Mouse (Mus musculus) lung, postnatal 25 days (tissue): ENCODE results near the gene Il1rn.

Source experiments
- DNase-seq: peaks from one replicate; pipeline ENCODE4 v3.0.0; 2022; ENCODE audit warnings: low spot score

Gene Il1rn

GRCm38 (mm10) chr2:24382456-24383230, 46.0 kb downstream of the Il1rn start:
- DNase-seq: no peak

GRCm38 (mm10) chr2:24383636-24384035, 47.0 kb downstream of the Il1rn start:
- DNase-seq: no peak

- no peak for DNase-seq
Measured at GRCm38 (mm10) chr2:24384393-24384792, 47.7 kb downstream of the Il1rn start.

GRCm38 (mm10) chr2:24385111-24385961, 48.7 kb downstream of the Il1rn start:
- DNase-seq: peak; percentile 70

GRCm38 (mm10) chr2:24386158-24386963, 49.7 kb downstream of the Il1rn start:
- DNase-seq: peak; percentile 68

GRCm38 (mm10) chr2:24386964-24387320, 50.3 kb downstream of the Il1rn start:
- DNase-seq: no peak

GRCm38 (mm10) chr2:24387361-24388283, 51.0 kb downstream of the Il1rn start:
- no peak for DNase-seq

GRCm38 (mm10) chr2:24393251-24393650, 56.6 kb downstream of the Il1rn start:
- DNase-seq: no peak

GRCm38 (mm10) chr2:24397115-24397514, 60.5 kb downstream of the Il1rn start:
- no peak for DNase-seq

- DNase-seq: no peak
Measured at GRCm38 (mm10) chr2:24400711-24401110, 64.1 kb downstream of the Il1rn start.
